Mouse (Mus musculus) liver, postnatal 0 days (tissue): ENCODE data around the gene Dcaf10. TPM values are rescaled to one million over a fixed set of nuclear protein-coding genes. Genes with fewer than 3 reads are reported as not detected.

Experiments used
- ATAC-seq: fragments of 200-750 bp; cut with Nextera tagmentation; 2 replicates; pipeline ENCODE4 v1.8.0; 2017; ENCODE audit warnings: mild to moderate bottlenecking, moderate library complexity
- DNase-seq: peaks from one replicate; pipeline ENCODE4 v3.0.0-alpha.2; 2016
- H3K27ac ChIP-seq: fragments of 300-500 bp; sonication (generic); 2 replicates; pipeline ENCODE4 v1.5.1; 2014; ENCODE audit warnings: antibody characterized with exemption, moderate library complexity, mild to moderate bottlenecking, low read depth
- H3K27me3 ChIP-seq: fragments of 300-500 bp; sonication (generic); 2 replicates; pipeline ENCODE4 v1.6.1; 2014; ENCODE audit warnings: low read length, control low read depth, mixed read lengths; ENCODE audit not compliant: insufficient read depth
- H3K36me3 ChIP-seq: fragments of 300-500 bp; sonication (generic); replicated peaks from 2 replicates; pipeline ENCODE4 v1.6.1; 2014; ENCODE audit warnings: mild to moderate bottlenecking, control low read depth, low read length, moderate library complexity, mixed read lengths; ENCODE audit not compliant: insufficient read depth
- H3K4me1 ChIP-seq: fragments of 300-500 bp; sonication (generic); 2 replicates; pipeline ENCODE4 v1.6.1; 2014; ENCODE audit warnings: antibody characterized with exemption, mild to moderate bottlenecking, control low read depth; ENCODE audit not compliant: insufficient read depth
- H3K4me2 ChIP-seq: fragments of 300-500 bp; sonication (generic); 2 replicates; pipeline ENCODE4 v1.6.1; 2014; ENCODE audit warnings: low read depth, mild to moderate bottlenecking, low read length, moderate library complexity, mixed read lengths
- H3K4me3 ChIP-seq: fragments of 300-500 bp; sonication (generic); 2 replicates; pipeline ENCODE4 v1.5.1; 2014; ENCODE audit warnings: low read depth, low read length
- H3K9ac ChIP-seq: fragments of 300-500 bp; sonication (generic); replicated peaks from 2 replicates; pipeline ENCODE4 v1.6.1; 2014; ENCODE audit warnings: mild to moderate bottlenecking, moderate library complexity
- H3K9me3 ChIP-seq: fragments of 300-500 bp; sonication (generic); 2 replicates; pipeline ENCODE4 v1.6.1; 2016; ENCODE audit warnings: mild to moderate bottlenecking, control low read depth, low read length, mixed read lengths
- CTCF ChIP-seq: sonication (generic); IDR thresholded peaks from 2 replicates; pipeline ENCODE4 v1.5.1; 2016; ENCODE audit warnings: antibody characterized with exemption, low read depth
- EP300 ChIP-seq: IDR thresholded peaks from 2 replicates; pipeline ENCODE4 v1.6.1; 2016; ENCODE audit warnings: antibody characterized with exemption, low read depth, mild to moderate bottlenecking
- WGBS: fragments of 180-500 bp; shearing (Covaris S2); extraction: QIAGEN DNeasy Blood & Tissue Kit; methylation state at CpG from one replicate; pipeline ENCODE4 v1.1.7; 2014; ENCODE audit not compliant: insufficient replicate concordance; 5-methylcytosine and 5-hydroxymethylcytosine counted together
- polyA plus RNA-seq: library from polyadenylated mRNA; unstranded; fragments of >200 nt; fragmentation: Nextera tagmentation; extraction: Ambion mirVana; gene quantifications from 2 replicates; pipeline ENCODE4 v1.2.1, GENCODE M21; 2015

Gene Dcaf10
- polyA plus RNA-seq, 1 experiment from 2014 or later: 4.9 TPM

DNA sequence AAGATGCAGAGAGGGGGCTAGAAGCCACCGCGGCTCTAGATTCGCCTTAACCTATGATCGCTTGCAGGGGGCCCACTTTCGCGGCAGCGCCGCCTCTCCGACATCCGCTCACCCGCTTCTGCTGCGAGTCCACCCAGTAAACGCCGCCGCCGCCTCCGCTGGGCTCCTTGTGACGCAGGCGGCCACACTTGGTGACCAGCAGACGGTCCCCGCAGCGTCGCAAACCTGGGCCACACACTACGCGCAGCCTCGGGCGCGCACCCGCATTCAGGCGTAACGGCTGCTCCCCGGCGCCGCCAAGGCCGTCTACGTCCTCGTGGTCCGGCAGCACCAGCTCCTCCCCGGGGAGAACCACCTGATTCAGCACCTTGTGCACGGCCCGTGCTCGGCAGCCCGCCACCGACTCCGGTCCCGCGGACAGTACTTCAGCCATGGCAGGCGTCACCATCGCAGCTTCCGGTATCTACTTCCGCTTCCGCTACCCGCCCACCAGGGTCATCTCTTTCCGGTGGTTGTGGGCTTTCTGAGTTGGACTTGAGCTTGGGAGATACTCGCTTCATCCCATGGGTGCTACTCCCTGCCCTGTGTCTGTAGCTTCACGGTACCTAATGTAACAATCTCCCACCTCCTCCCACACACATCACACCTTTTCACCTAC, 21.6 kb upstream of the Dcaf10 start:
- ATAC-seq (peak; percentile 93), DNase-seq (peak; percentile 87)
- peak overlapping the region; percentile 93 for H3K4me3 ChIP-seq
- under 1% methylated on average over 56 of the region's 56 CpGs for WGBS
- peak overlapping the region; percentile 88 for H3K9ac ChIP-seq
- TF ChIP-seq EP300 (no peak), CTCF (peak; percentile 14; the same call in 1 of the 2 replicates)
- peaks cover 14% of the 10 kb centered on the region for H3K4me1 ChIP-seq
- peak overlapping the region; percentile 94 for H3K4me2 ChIP-seq
- peak overlapping the region; percentile 92 for H3K27ac ChIP-seq
- peaks cover 26% of the 10 kb centered on the region for H3K36me3 ChIP-seq
- H3K9me3 ChIP-seq: no peaks in the 10 kb centered on the region
- no peaks in the 10 kb centered on the region for H3K27me3 ChIP-seq

GRCm38 (mm10) chr4:45331139-45331538, 10.8 kb upstream of the Dcaf10 start:
- WGBS: 76% methylated on average over 7 of the region's 7 CpGs
- no peak for TF ChIP-seq CTCF
- TF ChIP-seq EP300: no peak
- H3K4me1 ChIP-seq: no peaks in the 10 kb centered on the region
- ATAC-seq (no peak), DNase-seq (no peak)
- no peaks in the 10 kb centered on the region for H3K9me3 ChIP-seq
- H3K9ac ChIP-seq: no peak overlapping the region
- no peaks in the 10 kb centered on the region for H3K27me3 ChIP-seq
- H3K4me3 ChIP-seq: no peak overlapping the region
- H3K27ac ChIP-seq: no peak overlapping the region
- H3K4me2 ChIP-seq: no peak overlapping the region
- H3K36me3 ChIP-seq: no peaks in the 10 kb centered on the region

- H3K27me3 ChIP-seq: 0 out of 2 replicates have a peak, but pooled peaks cover 3% of the 10 kb centered on the region
- no peak overlapping the region for H3K9ac ChIP-seq
- no peak overlapping the region for H3K4me2 ChIP-seq
- ATAC-seq (no peak), DNase-seq (no peak)
- no peak overlapping the region for H3K4me3 ChIP-seq
- H3K9me3 ChIP-seq: no peaks in the 10 kb centered on the region
- 38% methylated on average over 3 of the region's 3 CpGs for WGBS
- no peak for TF ChIP-seq EP300
- no peak for TF ChIP-seq CTCF
- no peaks in the 10 kb centered on the region for H3K4me1 ChIP-seq
- H3K36me3 ChIP-seq: no peaks in the 10 kb centered on the region
- H3K27ac ChIP-seq: no peak overlapping the region
Measured at GRCm38 (mm10) chr4:45332466-45332865, 9.4 kb upstream of the Dcaf10 start.

DNA sequence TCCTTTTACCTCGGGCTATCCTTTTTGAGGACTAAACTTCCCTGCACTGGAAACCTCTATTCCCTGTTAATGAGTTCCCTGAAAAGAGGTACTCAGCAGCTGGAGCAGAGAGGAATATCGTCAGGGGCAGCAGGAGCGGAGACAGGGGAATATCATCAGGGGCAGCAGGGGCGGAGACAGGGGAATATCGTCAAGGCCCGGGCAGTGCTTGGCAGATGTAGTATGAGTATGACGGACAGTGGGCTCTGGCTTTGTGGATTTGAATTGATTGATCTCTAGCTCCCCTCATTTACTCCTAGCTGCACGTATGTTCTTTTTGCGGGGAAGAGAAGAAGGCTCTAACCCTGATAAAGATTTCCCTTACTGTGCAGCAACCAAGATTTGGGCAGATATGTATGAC, 675 bp upstream of the Dcaf10 start:
- no peak for ATAC-seq
- WGBS: 62% methylated on average over 9 of the region's 9 CpGs
- H3K36me3 ChIP-seq: 0 out of 2 replicates have a peak, but pooled peaks cover 3% of the 10 kb centered on the region
- peak overlapping the region; percentile 98; the same call in 1 of the 2 replicates for H3K4me3 ChIP-seq
- H3K9ac ChIP-seq: peak overlapping the region; percentile 98; the same call in 1 of the 2 replicates
- no peak for DNase-seq
- no peaks in the 10 kb centered on the region for H3K9me3 ChIP-seq
- peaks cover 15% of the 10 kb centered on the region for H3K4me1 ChIP-seq
- 0 out of 2 replicates have a peak, but pooled peaks cover 3% of the 10 kb centered on the region for H3K27me3 ChIP-seq
- H3K4me2 ChIP-seq: peak overlapping the region; percentile 90
- no peak for TF ChIP-seq CTCF
- no peak for TF ChIP-seq EP300
- peak overlapping the region; percentile 99; the same call in 1 of the 2 replicates for H3K27ac ChIP-seq

GRCm38 (mm10) chr4:45342286-45343155, 620 bp downstream of the Dcaf10 start, which contains the start of gene Exosc3:
Gene Exosc3 (minus strand): TSS chr4:45342732.
- DNase-seq: peak; percentile 73
- Histone ChIP-seq H3K27me3 (no peaks in the 10 kb centered on the region), H3K4me3 (peak within 1 kb of the TSS; percentile 98), H3K4me2 (peak within 1 kb of the TSS; percentile 90), H3K36me3 (peaks cover 9% of the 10 kb centered on the region; the same call in 1 of the 2 replicates), H3K4me1 (peaks cover 15% of the 10 kb centered on the region), H3K9me3 (no peaks in the 10 kb centered on the region), H3K27ac (peak within 1 kb of the TSS; percentile 99), H3K9ac (peak within 1 kb of the TSS; percentile 98)
- ATAC-seq: peak; percentile 86
- TF ChIP-seq CTCF (no peak), EP300 (no peak)
- WGBS: under 1% methylated on average over 70 of the region's 76 CpGs

- ATAC-seq: peak; percentile 84
- 62% methylated on average over 3 of the region's 3 CpGs for WGBS
- TF ChIP-seq CTCF: no peak
- no peak for TF ChIP-seq EP300
- H3K4me1 ChIP-seq: 0 out of 2 replicates have a peak, but pooled peaks cover 2% of the 10 kb centered on the region
- H3K27me3 ChIP-seq: no peaks in the 10 kb centered on the region
- H3K4me3 ChIP-seq: no peak overlapping the region
- no peak overlapping the region for H3K4me2 ChIP-seq
- H3K36me3 ChIP-seq: peaks cover 25% of the 10 kb centered on the region
- no peak overlapping the region for H3K27ac ChIP-seq
- H3K9me3 ChIP-seq: no peaks in the 10 kb centered on the region
- H3K9ac ChIP-seq: no peak overlapping the region
- no peak for DNase-seq
Measured at GRCm38 (mm10) chr4:45356653-45357052, 14.8 kb downstream of the Dcaf10 start.
